Mouse (Mus musculus) bone marrow, adult 2 months (tissue): ENCODE data around the gene Taf6.

Source experiments
- CTCF ChIP-seq: fragments of 200-500 bp; IDR thresholded peaks from 2 replicates; pipeline ENCODE4 v1.5.1; 2011; ENCODE audit warnings: low read length, control low read depth; ENCODE audit not compliant: control insufficient read depth, insufficient read depth
- POLR2A ChIP-seq: fragments of 200-500 bp; IDR thresholded peaks from 2 replicates; pipeline ENCODE4 v1.6.1; 2011; ENCODE audit warnings: low read depth, mild to moderate bottlenecking, control low read depth, low read length, borderline replicate concordance; ENCODE audit not compliant: control insufficient read depth

- TF ChIP-seq CTCF = no peak
- TF ChIP-seq POLR2A = no peak
Measured at GRCm38 (mm10) chr5:138223287-138223686, 36.0 kb upstream of the Taf6 start.
